Mouse (Mus musculus): ENCODE results near the gene Tgfbr3.

DNA sequence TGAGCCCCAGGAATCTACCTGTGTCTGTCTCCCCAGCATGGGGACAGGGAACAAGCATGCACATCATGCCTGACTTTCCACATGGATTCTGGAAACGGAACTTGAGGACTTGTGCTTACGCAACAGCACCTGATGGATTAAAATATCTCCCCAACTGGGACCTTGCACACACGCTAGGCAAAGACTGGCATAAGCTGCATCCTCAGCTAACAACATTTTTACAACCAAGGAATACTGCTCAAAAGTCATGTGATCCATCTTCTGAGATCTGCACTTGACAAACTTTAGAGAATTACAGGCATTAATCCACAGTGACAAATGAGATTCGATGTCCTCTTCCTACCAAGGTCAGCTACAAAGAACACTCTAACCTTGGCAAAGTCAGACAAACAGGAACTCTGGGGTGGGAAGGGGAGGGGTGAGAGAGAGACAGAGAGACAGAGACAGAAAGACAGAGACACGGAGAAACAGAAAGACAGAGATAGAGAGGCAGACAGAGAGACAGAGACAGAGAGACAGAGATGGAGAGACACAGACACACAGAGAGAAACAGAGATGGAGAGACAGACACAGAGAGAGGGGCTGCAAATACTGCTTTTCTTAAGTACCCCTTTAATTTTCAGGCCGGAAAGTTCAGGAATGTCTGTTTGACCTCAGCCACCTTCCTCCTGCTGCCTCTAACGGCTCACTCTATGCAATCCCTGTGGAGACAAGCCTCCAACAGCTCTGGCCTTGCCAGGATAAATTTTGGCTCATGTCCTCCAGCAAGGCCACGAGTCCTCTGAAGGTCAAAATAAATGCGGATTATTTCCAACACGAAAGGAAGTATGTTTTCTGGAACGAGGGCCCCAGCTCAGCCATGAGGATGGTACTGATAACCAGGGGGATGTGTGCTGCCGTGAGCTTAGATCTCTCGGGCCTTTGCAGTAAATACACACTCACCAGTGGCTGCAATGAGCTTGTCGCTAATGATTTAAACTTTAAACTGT, 55.8 kb downstream of the Tgfbr3 start:
- TF ChIP-seq POLR2A (IDR thresholded peaks at IDR 0.05; ENCODE audit: insufficient read depth, low read depth, low read length) (no peak), CTCF (IDR thresholded peaks at IDR 0.05; ENCODE audit: insufficient read depth, low read depth, low read length) (no peak)

Measured in olfactory bulb, adult 2 months (tissue).